Mouse (Mus musculus) yolk sac, embryonic 10.5 days (tissue): ENCODE measurements at regions not wholly inside any gene's neighbourhood (a gene's known extent, or its start where the extent isn't known, plus 50 kb on each side); places are given as distances from the start of the nearest gene placed in this dataset.

Experiments
- DNase-seq: peaks from one replicate; pipeline ENCODE4 v3.0.0-alpha.2; 2017; ENCODE audit warnings: low spot score

DNA sequence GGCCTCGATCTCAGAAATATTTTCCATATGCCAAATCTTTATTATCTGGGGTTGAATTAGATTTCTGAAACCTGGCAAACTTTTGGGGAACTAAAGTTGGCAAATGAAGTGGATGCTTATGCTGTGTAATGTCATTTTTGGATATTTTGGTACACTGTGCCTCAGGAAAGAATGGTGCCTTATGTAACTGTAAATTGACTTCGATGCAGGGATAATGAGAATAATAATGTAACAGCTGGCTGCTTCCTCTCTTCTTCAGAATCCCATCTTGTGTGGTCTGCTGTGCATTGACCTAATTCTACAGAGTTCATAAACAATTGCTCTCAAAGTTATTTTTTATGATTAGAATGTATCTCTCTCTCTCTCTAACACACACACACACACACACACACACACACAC is 545.6 kb downstream of the Tfap2b start:
- DNase-seq: no peak

- DNase-seq: no peak
Measured at GRCm38 (mm10) chr1:19757921-19758436, 549.3 kb downstream of the Tfap2b start.

DNA sequence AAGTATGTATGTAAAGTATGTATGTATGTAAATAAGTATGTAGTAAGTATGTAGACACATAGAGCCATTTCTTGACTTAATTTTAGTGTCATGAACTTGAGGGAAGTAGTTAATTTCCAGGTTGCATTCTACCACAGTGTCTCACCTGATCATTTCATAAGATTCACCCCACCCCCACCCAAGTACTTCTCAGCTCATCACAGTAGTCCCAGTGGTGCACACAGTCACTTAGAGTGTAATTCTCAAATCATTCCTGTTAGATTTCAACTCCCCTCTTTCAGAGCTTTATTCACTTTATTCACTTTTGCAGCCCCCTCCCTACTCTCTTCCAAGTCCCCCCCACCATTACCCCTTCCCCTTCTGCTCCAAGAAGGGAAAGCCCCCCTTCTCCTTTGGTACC is 558.2 kb downstream of the Tfap2b start:
- no peak for DNase-seq

- DNase-seq: no peak
Measured at GRCm38 (mm10) chr1:19772266-19772665, 563.6 kb downstream of the Tfap2b start.

GRCm38 (mm10) chr1:19774502-19774901 is 565.8 kb downstream of the Tfap2b start:
- DNase-seq: no peak

DNA sequence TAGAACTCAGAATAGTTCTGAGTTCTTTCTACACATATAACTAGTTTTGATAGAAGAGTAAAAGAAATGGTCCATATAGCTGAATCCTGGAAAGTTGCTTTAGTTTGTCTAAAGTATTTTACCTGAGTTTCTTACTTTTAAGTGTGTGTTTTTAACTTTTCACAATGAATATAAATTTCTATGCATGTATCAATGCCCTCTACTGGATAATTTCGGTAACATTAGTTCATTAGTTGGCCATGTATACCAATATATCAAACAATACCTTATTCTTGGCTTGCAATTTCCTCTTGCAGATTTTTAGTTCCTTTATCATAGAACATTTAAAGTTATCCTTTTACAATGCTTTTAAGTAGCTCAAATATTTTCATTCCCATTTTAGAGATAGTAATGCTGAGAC is 568.8 kb downstream of the Tfap2b start:
- DNase-seq: no peak

- DNase-seq: no peak
Measured at GRCm38 (mm10) chr1:19786971-19787370, 578.3 kb downstream of the Tfap2b start.

- no peak for DNase-seq
Measured at GRCm38 (mm10) chr1:19794124-19794523, 585.4 kb downstream of the Tfap2b start.

GRCm38 (mm10) chr1:19825887-19826286 is 617.2 kb downstream of the Tfap2b start:
- DNase-seq: no peak

- no peak for DNase-seq
Measured at GRCm38 (mm10) chr1:19826455-19827366, 618.0 kb downstream of the Tfap2b start.

DNA sequence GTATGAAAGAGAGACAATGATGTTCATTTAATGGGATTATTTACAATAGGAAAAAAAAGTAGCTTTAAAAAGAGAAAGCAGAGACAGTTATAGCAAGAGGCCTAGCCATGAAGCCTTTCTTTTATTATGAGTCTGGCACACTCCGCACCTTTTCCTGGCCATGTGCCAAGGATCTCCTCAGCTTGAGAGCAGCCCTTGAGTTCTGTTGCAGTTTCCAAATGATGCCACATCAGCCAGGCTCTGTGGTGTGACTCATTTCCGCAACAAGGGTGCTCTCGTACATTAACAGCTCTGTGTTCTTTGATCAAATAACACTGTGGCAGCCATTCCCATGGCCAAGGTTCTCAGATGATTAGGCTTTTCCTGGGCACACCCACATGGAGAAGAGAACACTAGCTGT is 641.2 kb downstream of the Tfap2b start:
- DNase-seq: no peak

DNA sequence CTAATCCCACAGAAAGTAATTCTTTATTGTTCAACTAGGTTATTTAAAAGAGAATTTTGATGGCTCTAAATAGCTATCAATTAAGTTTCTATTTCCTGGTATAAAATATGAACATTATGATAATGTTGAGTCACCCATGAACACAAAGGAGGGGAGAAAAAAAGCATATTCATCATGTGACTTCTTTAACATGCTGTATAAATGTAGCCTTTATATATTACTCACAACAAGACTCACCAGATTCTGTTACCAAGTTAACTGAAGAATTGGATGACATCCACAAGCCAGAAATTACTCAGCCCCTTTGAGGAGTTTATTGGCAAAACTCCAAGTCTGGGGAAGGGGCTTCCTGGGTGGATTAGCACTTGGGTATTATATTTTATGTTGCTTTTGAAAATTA is 648.5 kb downstream of the Tfap2b start:
- DNase-seq: no peak

DNA sequence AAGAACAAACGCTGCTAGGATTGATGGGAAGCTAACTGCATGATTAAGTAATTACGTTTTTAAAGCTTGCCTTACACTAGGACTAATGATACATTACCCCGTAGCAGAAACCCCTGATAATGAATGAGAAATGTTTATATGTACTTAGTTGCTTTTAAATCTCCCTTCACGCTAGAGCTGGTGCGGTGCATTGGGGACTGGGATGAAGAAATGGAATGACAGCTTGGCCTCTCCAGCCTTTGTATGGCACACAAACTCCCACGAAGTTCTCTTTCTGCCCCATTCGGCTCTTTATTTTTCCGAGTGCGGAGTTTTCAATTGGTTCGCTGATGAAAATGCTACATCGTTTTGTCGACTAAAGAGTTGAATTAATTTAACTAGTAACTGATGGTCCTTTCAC is 659.8 kb downstream of the Tfap2b start:
- DNase-seq: no peak

GRCm38 (mm10) chr1:19881193-19881592 is 672.5 kb downstream of the Tfap2b start:
- no peak for DNase-seq

- no peak for DNase-seq
Measured at GRCm38 (mm10) chr1:19899426-19899825, 690.7 kb downstream of the Tfap2b start.

DNA sequence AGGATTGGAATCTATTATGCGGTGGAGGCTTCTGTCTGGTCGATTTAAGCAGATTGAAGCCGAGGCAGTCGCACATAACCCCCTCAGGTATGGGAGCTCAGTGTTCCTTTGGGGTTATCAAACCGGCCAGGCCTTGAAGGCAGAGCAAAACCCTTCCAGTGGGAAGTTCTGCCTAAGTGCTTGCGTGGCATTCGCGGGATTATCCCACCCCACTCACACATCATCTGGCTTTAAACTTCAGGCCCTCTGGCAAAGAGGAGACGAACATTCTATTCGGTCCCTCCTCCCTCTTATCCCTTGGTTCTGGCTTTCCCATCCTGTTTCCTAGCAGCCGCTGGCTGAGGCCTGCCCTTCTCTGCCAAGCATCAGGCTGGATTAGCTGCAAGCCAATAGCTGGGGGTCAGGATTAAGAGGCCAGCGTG is 691.2 kb downstream of the Tfap2b start:
- no peak for DNase-seq

DNA sequence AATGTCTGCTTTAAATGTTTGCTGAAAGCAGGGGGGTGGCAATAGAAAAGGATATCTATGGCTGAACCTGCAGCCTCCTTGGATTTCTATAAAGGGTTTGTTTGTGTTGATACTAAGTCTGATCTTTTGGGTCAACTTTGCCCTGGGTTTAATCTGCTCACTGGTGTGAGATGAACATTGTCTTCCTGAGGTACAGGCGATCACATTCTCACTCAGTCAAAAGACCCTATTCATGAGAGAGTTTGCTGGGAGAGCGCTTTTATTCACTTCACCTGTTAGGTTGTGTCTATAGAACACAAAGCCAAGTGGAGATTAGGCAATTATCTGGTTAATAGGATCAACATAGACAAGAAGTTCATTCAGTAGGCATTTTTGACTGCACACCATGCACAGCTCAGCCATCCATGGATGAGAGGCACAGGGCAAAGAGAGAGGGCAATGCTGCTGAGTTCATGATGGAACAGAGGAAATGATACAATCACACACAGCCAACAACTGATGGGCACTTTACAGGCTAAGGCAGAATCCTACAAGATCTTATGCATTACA is 692.3 kb downstream of the Tfap2b start:
- no peak for DNase-seq

DNA sequence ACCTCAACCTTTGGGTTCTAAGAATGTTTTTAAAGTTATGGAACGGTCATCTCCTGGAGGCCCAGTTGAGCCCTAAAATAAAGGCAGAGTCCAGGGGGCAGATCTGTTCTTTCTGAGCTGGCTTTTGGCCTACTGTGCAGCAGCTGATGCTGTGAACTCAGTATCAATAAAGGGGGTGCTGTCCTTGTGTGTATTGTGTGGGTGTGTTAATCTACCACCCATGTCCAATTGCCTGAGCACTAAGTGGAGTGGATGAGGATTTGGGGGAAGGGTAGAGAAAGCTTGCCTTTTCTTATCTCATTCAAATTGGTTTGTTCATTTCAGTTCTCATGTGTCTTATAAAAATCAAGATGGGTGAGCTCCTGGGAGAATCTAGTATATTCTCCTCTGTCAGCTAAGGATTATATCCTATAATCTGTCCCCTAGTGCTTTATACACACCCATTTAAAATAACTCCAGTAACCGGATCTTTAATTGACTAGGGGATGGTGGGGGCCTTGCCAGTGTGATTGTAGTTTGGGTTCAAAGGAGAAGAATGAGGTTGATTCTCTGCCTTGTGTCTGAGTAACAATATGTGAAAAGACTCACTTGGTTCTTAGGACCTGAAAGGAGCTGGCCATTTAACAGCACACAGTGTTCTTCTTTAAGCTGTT is 703.6 kb downstream of the Tfap2b start:
- no peak for DNase-seq

DNA sequence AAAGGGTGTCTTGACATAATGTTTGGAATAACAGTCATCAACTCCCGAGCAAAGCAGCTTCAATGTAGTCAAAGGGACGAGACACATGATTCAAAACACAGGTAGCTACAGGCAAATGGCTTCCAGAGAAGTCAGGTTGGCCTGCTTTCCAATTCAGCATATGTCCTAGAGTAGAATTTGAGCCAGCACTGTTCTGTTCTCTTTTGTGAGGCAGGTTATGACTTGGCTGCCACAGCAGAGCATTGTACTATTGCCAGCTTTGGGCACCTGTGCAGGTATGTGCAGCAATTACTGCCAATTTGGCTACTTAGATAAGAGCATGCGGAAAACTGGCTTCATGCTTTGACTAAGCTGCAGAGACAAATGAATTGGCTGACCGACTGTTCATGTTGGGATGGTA is 699.1 kb downstream of the Pkhd1 start:
- no peak for DNase-seq

DNA sequence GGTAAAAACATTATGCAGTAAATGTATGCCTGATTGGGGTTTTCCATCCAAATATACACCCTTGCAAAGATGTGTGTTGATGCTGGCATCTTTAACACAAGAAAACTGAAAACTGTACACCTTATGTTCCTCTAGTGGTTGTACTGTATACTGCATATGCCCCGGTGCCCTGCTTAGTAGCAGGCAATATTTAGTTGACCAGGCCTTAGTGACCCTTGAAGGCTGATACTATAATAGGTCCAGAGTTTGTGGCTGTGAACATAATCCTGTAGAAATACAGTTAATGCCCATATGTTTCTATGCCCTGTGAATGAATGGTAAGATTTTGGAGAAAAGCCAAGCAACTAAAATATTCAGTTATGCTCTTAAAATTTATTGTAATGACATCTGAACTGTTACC is 690.7 kb downstream of the Pkhd1 start:
- no peak for DNase-seq

DNA sequence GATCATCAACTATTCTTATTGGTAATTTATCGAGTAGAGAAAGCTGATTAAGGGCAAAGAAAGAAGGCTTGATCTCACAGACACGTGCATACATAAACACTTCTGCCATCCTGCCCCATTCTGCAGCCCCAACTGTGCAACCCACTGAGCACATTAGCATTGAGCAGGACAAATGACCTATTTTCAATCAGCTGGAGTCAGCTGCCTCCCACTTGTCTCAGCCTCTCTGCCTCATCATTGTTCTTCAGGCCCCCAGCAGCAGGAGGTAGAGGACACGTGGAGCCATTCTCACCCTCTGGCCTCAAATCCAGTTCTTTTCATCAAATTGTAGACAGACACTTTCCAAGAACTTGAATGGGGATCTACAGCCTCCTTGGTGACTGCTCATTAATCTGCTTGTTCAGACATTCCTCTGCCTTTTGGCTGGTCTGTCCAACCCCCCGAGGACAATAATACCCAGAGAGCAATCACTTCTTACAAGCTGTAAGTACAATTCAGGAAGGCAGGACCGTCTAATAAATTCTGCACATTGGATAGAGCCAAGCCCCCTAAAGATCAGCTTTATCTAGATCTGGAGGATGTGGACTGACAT is 690.0 kb downstream of the Pkhd1 start:
- DNase-seq: no peak

DNA sequence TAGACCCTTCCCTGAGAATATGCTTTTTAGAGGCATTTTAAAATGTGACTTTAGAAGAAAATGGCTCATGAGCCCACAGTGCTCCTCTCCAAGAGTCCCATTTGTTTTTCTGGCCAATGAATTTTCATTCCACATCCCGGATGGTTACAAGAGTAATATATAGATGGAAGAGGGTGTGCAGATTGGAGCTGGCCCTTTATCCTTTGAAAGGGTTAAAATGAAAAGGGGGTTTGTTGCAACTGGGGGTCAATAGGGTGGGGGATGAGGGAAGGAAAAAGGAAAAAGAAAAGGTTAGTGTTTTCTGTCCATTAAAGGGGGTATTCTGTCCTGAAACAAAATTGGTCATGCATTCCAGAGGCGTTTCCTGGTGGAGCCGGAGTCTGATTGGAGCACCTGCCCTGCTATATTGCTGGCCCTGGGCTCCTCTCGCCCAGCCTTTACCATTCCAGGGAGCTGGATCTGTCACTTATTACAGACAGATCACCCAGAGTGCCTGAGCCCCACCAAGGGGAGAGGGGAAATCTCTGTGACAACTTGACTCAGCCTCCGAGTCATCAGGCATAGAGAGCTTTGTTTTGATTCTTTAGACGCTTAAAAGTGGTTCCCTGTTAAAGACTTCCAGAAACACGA is 666.7 kb downstream of the Pkhd1 start:
- DNase-seq: no peak
